Mouse (Mus musculus): ENCODE data around the gene Olfr782. TPM values are rescaled to one million over a fixed set of nuclear protein-coding genes. Genes with fewer than 3 reads are reported as not detected.
"Not testable (repeated sequence)": the region's sequence is repeated elsewhere in the genome, so short reads cannot be mapped to it uniquely, and the experiment has no call there.

Olfr782 gene
- total and polyA plus RNA-seq, 3 experiments, result not detected

GRCm38 (mm10) chr10:129357307-129357706 is 8.7 kb downstream of the Olfr782 start:
- intact Hi-C loops (cut with DNase I), result no loop called here
- Histone ChIP-seq H3K4me3 (no peak overlapping the region), H3K27me3 (ENCODE audit: control insufficient read depth, insufficient read depth, low read length) (no peaks in the 10 kb centered on the region), H3K79me2 (replicated peaks; ENCODE audit: control insufficient read depth, insufficient read depth, low read length) (no peaks in the 10 kb centered on the region), H3K27ac (no peak overlapping the region), H3K9ac (ENCODE audit: low read depth, low read length) (no peak overlapping the region), H3K4me1 (ENCODE audit: control insufficient read depth, insufficient read depth, low read length) (no peaks in the 10 kb centered on the region), H3K36me3 (ENCODE audit: control insufficient read depth, insufficient read depth, low read length) (no peaks in the 10 kb centered on the region)
- DNase-seq, result no peak
- TF ChIP-seq EP300 (IDR thresholded peaks at IDR 0.05; ENCODE audit: insufficient read depth, low read depth, low read length) (no peak), POLR2A (IDR thresholded peaks at IDR 0.05; ENCODE audit: insufficient read depth, low read depth, low read length) (no peak), CTCF (IDR thresholded peaks at IDR 0.05) (no peak)
- 69% methylated on average over 5 of the region's 5 CpGs for WGBS

GRCm38 (mm10) chr10:129374051-129374450 is 25.4 kb downstream of the Olfr782 start:
- H3K79me2 ChIP-seq (replicated peaks; ENCODE audit: control insufficient read depth, insufficient read depth, low read length); H3K27me3 ChIP-seq (ENCODE audit: control insufficient read depth, insufficient read depth, low read length); H3K9ac ChIP-seq (ENCODE audit: low read depth, low read length); H3K4me1 ChIP-seq (ENCODE audit: control insufficient read depth, insufficient read depth, low read length); intact Hi-C loops (cut with DNase I); DNase-seq; H3K4me3 ChIP-seq; H3K27ac ChIP-seq; H3K36me3 ChIP-seq (ENCODE audit: control insufficient read depth, insufficient read depth, low read length): not testable (repeated sequence)
- WGBS, result 78% methylated on average over 5 of the region's 5 CpGs

- no peaks in the 10 kb centered on the region for H3K36me3 ChIP-seq (ENCODE audit: control insufficient read depth, insufficient read depth, low read length)
- H3K27me3 ChIP-seq (ENCODE audit: control insufficient read depth, insufficient read depth, low read length), result no peaks in the 10 kb centered on the region
- H3K79me2 ChIP-seq (replicated peaks; ENCODE audit: control insufficient read depth, insufficient read depth, low read length), result no peaks in the 10 kb centered on the region
- TF ChIP-seq EP300 (IDR thresholded peaks at IDR 0.05; ENCODE audit: insufficient read depth, low read depth, low read length) (no peak), POLR2A (IDR thresholded peaks at IDR 0.05; ENCODE audit: insufficient read depth, low read depth, low read length) (no peak), CTCF (IDR thresholded peaks at IDR 0.05) (no peak)
- H3K27ac ChIP-seq, result no peak within 1 kb of the TSS
- no peak within 1 kb of the TSS for H3K9ac ChIP-seq (ENCODE audit: low read depth, low read length)
- intact Hi-C loops (cut with DNase I), result no loop called here
- H3K4me3 ChIP-seq, result no peak within 1 kb of the TSS
- no peaks in the 10 kb centered on the region for H3K4me1 ChIP-seq (ENCODE audit: control insufficient read depth, insufficient read depth, low read length)
- DNase-seq, result no peak
These were observed 35.1 kb downstream of the Olfr782 start, which contains the start of gene Olfr784 for GRCm38 (mm10) chr10:129383783-129384182. Gene Olfr784, plus strand, starts transcription at chr10:129384083.

GRCm38 (mm10) chr10:129400892-129401291 is 52.2 kb downstream of the Olfr782 start:
- H3K4me3 ChIP-seq, result no peak overlapping the region
- TF ChIP-seq EP300 (IDR thresholded peaks at IDR 0.05; ENCODE audit: insufficient read depth, low read depth, low read length), result no peak
- TF ChIP-seq CTCF (IDR thresholded peaks at IDR 0.05), result no peak
- TF ChIP-seq POLR2A (IDR thresholded peaks at IDR 0.05; ENCODE audit: insufficient read depth, low read depth, low read length), result no peak
- no peak overlapping the region for H3K27ac ChIP-seq
- no peaks in the 10 kb centered on the region for H3K27me3 ChIP-seq (ENCODE audit: control insufficient read depth, insufficient read depth, low read length)
- no peak overlapping the region for H3K9ac ChIP-seq (ENCODE audit: low read depth, low read length)
- intact Hi-C loops (cut with DNase I), result no loop called here
- no peak for DNase-seq
- no peaks in the 10 kb centered on the region for H3K4me1 ChIP-seq (ENCODE audit: control insufficient read depth, insufficient read depth, low read length)
- 40% methylated on average over 5 of the region's 5 CpGs for WGBS
- no peaks in the 10 kb centered on the region for H3K36me3 ChIP-seq (ENCODE audit: control insufficient read depth, insufficient read depth, low read length)
- no peaks in the 10 kb centered on the region for H3K79me2 ChIP-seq (replicated peaks; ENCODE audit: control insufficient read depth, insufficient read depth, low read length)

Other genes starting within 250 kb of the Olfr782 start
- gene Olfr768, start 249.5 kb upstream of the Olfr782 start, total RNA-seq (2021), result not detected
- not detected in 2 replicates for gene Olfr768, start 249.5 kb upstream of the Olfr782 start, polyA plus RNA-seq (2012; rRNA removed)
- gene Olfr769, start 231.0 kb upstream of the Olfr782 start, total RNA-seq (2021), result not detected
- gene Olfr769, start 231.0 kb upstream of the Olfr782 start, polyA plus RNA-seq (2012; rRNA removed), result not detected in 2 replicates
- not detected for gene Olfr770, start 209.9 kb upstream of the Olfr782 start, total RNA-seq (2021)
- gene Olfr770, start 209.9 kb upstream of the Olfr782 start, polyA plus RNA-seq (2012; rRNA removed), result not detected in 2 replicates
- not detected for gene Olfr771, start 184.1 kb upstream of the Olfr782 start, total RNA-seq (2021)
- not detected in 2 replicates for gene Olfr771, start 184.1 kb upstream of the Olfr782 start, polyA plus RNA-seq (2012; rRNA removed)
- gene Olfr772, start 170.9 kb upstream of the Olfr782 start, total RNA-seq (2021), result not detected
- gene Olfr772, start 170.9 kb upstream of the Olfr782 start, polyA plus RNA-seq (2012; rRNA removed), result not detected in 2 replicates
- gene Olfr773, start 161.4 kb upstream of the Olfr782 start, total RNA-seq (2021), result not detected
- not detected in 2 replicates for gene Olfr773, start 161.4 kb upstream of the Olfr782 start, polyA plus RNA-seq (2012; rRNA removed)
- not detected for gene Olfr774, start 112.6 kb upstream of the Olfr782 start, total RNA-seq (2021)
- not detected in 2 replicates for gene Olfr774, start 112.6 kb upstream of the Olfr782 start, polyA plus RNA-seq (2012; rRNA removed)
- not detected for gene Olfr775, start 100.4 kb upstream of the Olfr782 start, total RNA-seq (2021)
- not detected in 2 replicates for gene Olfr775, start 100.4 kb upstream of the Olfr782 start, polyA plus RNA-seq (2012; rRNA removed)
- gene Olfr776, start 89.7 kb upstream of the Olfr782 start, total RNA-seq (2021), result not detected
- gene Olfr776, start 89.7 kb upstream of the Olfr782 start, polyA plus RNA-seq (2012; rRNA removed), result not detected in 2 replicates
- gene Olfr777, start 77.4 kb upstream of the Olfr782 start, total RNA-seq (2021), result not detected
- not detected in 2 replicates for gene Olfr777, start 77.4 kb upstream of the Olfr782 start, polyA plus RNA-seq (2012; rRNA removed)
- not detected for gene Olfr780, start 30.7 kb upstream of the Olfr782 start, total RNA-seq (2021)
- gene Olfr780, start 30.7 kb upstream of the Olfr782 start, polyA plus RNA-seq (2012; rRNA removed), result not detected in 2 replicates
- not detected for gene Olfr781, start 20.0 kb upstream of the Olfr782 start, total RNA-seq (2021)
- not detected in 2 replicates for gene Olfr781, start 20.0 kb upstream of the Olfr782 start, polyA plus RNA-seq (2012; rRNA removed)
- under 1 TPM; 0.07 to 0.10 TPM for gene Olfr784, start 35.2 kb downstream of the Olfr782 start, total RNA-seq (2021)
- 0.06 TPM in 1 of 2 replicates, not detected in the other for gene Olfr784, start 35.2 kb downstream of the Olfr782 start, polyA plus RNA-seq (2012; rRNA removed)
- gene Olfr785, start 56.6 kb downstream of the Olfr782 start, total RNA-seq (2021), result not detected
- not detected in 2 replicates for gene Olfr785, start 56.6 kb downstream of the Olfr782 start, polyA plus RNA-seq (2012; rRNA removed)
- not detected for gene Olfr786, start 78.5 kb downstream of the Olfr782 start, total RNA-seq (2021)
- gene Olfr786, start 78.5 kb downstream of the Olfr782 start, polyA plus RNA-seq (2012; rRNA removed), result not detected in 2 replicates
- gene Olfr787, start 113.0 kb downstream of the Olfr782 start, total RNA-seq (2021), result not detected
- not detected in 2 replicates for gene Olfr787, start 113.0 kb downstream of the Olfr782 start, polyA plus RNA-seq (2012; rRNA removed)
- not detected for gene Olfr788, start 122.1 kb downstream of the Olfr782 start, total RNA-seq (2021)
- gene Olfr788, start 122.1 kb downstream of the Olfr782 start, polyA plus RNA-seq (2012; rRNA removed), result not detected in 2 replicates
- not detected for gene Olfr789, start 135.9 kb downstream of the Olfr782 start, total RNA-seq (2021)
- gene Olfr789, start 135.9 kb downstream of the Olfr782 start, polyA plus RNA-seq (2012; rRNA removed), result not detected in 2 replicates
- gene Olfr790, start 149.6 kb downstream of the Olfr782 start, total RNA-seq (2021), result not detected
- gene Olfr790, start 149.6 kb downstream of the Olfr782 start, polyA plus RNA-seq (2012; rRNA removed), result not detected in 2 replicates
- gene Olfr791, start 172.9 kb downstream of the Olfr782 start, total RNA-seq (2021), result not detected
- gene Olfr791, start 172.9 kb downstream of the Olfr782 start, polyA plus RNA-seq (2012; rRNA removed), result not detected in 2 replicates
- not detected for gene Olfr792, start 190.3 kb downstream of the Olfr782 start, total RNA-seq (2021)
- gene Olfr792, start 190.3 kb downstream of the Olfr782 start, polyA plus RNA-seq (2012; rRNA removed), result not detected in 2 replicates
- not detected for gene Olfr794, start 218.8 kb downstream of the Olfr782 start, total RNA-seq (2021)
- not detected in 2 replicates for gene Olfr794, start 218.8 kb downstream of the Olfr782 start, polyA plus RNA-seq (2012; rRNA removed)

All from heart, adult 2 months (tissue).